Mouse (Mus musculus): ENCODE measurements around the gene Man2a2. TPM values are rescaled to one million over a fixed set of nuclear protein-coding genes. Genes with fewer than 3 reads are reported as not detected.

Man2a2 gene
- polyA plus RNA-seq, 1 experiment from 2014 or later: 7.3 TPM

- H3K4me1 ChIP-seq (replicated peaks; ENCODE audit: insufficient read depth, low read length): peaks cover 3% of the 10 kb centered on the region; the same call in 1 of the 2 replicates
- no peak overlapping the region for H3K9ac ChIP-seq (ENCODE audit: low read depth, low read length)
Observed at GRCm38 (mm10) chr7:80318670-80319069, 52.5 kb downstream of the Man2a2 start.

GRCm38 (mm10) chr7:80317439-80318115, 53.6 kb downstream of the Man2a2 start:
- Histone ChIP-seq H3K36me3 (ENCODE audit: insufficient read depth, low read length) (peaks cover 43% of the 10 kb centered on the region), H3K4me1 (replicated peaks; ENCODE audit: insufficient read depth, low read length) (no peaks in the 10 kb centered on the region), H3K9me3 (replicated peaks; ENCODE audit: low read length) (no peaks in the 10 kb centered on the region), H3K4me2 (ENCODE audit: low read length) (no peak overlapping the region), H3K9ac (ENCODE audit: low read depth, low read length) (no peak overlapping the region), H3K4me3 (replicated peaks; ENCODE audit: low read depth, low read length) (no peak overlapping the region), H3K27ac (no peak overlapping the region), H3K27me3 (ENCODE audit: insufficient read depth, low read length) (no peaks in the 10 kb centered on the region)
- TF ChIP-seq CTCF (IDR thresholded peaks at IDR 0.05; ENCODE audit: low read depth): no peak
- DNase-seq (ENCODE audit: low spot score) (no peak), ATAC-seq (replicated peaks; ENCODE audit: low FRiP score, low read depth) (no peak)
- 59% methylated on average over 1 of the region's 1 CpGs for WGBS

More at GRCm38 (mm10) chr7:80318670-80319069, 52.5 kb downstream of the Man2a2 start:
- no peak for ATAC-seq (replicated peaks; ENCODE audit: low FRiP score, low read depth)
- Histone ChIP-seq H3K27ac (no peak overlapping the region), H3K36me3 (ENCODE audit: insufficient read depth, low read length) (peaks cover 33% of the 10 kb centered on the region), H3K9me3 (replicated peaks; ENCODE audit: low read length) (no peaks in the 10 kb centered on the region), H3K4me2 (ENCODE audit: low read length) (no peak overlapping the region), H3K4me3 (replicated peaks; ENCODE audit: low read depth, low read length) (no peak overlapping the region), H3K27me3 (ENCODE audit: insufficient read depth, low read length) (no peaks in the 10 kb centered on the region)
- WGBS: 91% methylated on average over 4 of the region's 4 CpGs
- no peak for TF ChIP-seq CTCF (IDR thresholded peaks at IDR 0.05; ENCODE audit: low read depth)
- DNase-seq (ENCODE audit: low spot score): no peak

- Histone ChIP-seq H3K9me3 (replicated peaks; ENCODE audit: low read length) (no peaks in the 10 kb centered on the region), H3K27ac (no peak overlapping the region), H3K36me3 (ENCODE audit: insufficient read depth, low read length) (peaks cover 54% of the 10 kb centered on the region), H3K4me1 (replicated peaks; ENCODE audit: insufficient read depth, low read length) (no peaks in the 10 kb centered on the region), H3K9ac (ENCODE audit: low read depth, low read length) (no peak overlapping the region), H3K27me3 (ENCODE audit: insufficient read depth, low read length) (no peaks in the 10 kb centered on the region), H3K4me3 (replicated peaks; ENCODE audit: low read depth, low read length) (no peak overlapping the region), H3K4me2 (ENCODE audit: low read length) (no peak overlapping the region)
- 76% methylated on average over 2 of the region's 2 CpGs for WGBS
- DNase-seq (ENCODE audit: low spot score) (no peak), ATAC-seq (replicated peaks; ENCODE audit: low FRiP score, low read depth) (no peak)
- no peak for TF ChIP-seq CTCF (IDR thresholded peaks at IDR 0.05; ENCODE audit: low read depth)
Observed at GRCm38 (mm10) chr7:80315733-80316132, 55.4 kb downstream of the Man2a2 start.

- Histone ChIP-seq H3K27ac (no peak overlapping the region), H3K27me3 (ENCODE audit: insufficient read depth, low read length) (no peaks in the 10 kb centered on the region), H3K4me3 (replicated peaks; ENCODE audit: low read depth, low read length) (no peak overlapping the region), H3K4me2 (ENCODE audit: low read length) (no peak overlapping the region), H3K36me3 (ENCODE audit: insufficient read depth, low read length) (peaks cover 64% of the 10 kb centered on the region), H3K4me1 (replicated peaks; ENCODE audit: insufficient read depth, low read length) (no peaks in the 10 kb centered on the region), H3K9ac (ENCODE audit: low read depth, low read length) (no peak overlapping the region), H3K9me3 (replicated peaks; ENCODE audit: low read length) (no peaks in the 10 kb centered on the region)
- ATAC-seq (replicated peaks; ENCODE audit: low FRiP score, low read depth): no peak
- WGBS: 75% methylated on average over 7 of the region's 7 CpGs
- DNase-seq (ENCODE audit: low spot score): no peak
- no peak for TF ChIP-seq CTCF (IDR thresholded peaks at IDR 0.05; ENCODE audit: low read depth)
Observed at GRCm38 (mm10) chr7:80310771-80311170, 60.4 kb downstream of the Man2a2 start.

DNA sequence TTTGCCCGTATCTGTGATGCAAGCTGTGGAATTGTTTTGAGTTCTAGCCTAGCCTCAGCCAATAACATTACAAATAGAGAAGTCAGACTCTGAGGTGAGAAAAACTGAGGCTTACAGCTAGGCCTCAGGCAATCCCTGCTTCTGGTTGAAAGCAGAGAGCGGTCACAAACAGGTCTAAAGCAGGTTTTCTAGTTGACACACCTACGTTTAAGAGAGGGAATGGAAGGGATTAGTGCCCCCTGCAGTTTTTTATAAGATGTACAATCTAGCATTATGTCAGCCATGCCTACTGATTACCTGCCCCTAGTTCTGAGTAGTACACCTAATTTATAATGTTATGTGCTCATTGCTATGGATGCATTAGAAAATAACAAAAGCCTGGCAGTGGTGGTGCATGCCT, 63.4 kb downstream of the Man2a2 start:
- WGBS: 84% methylated on average over 3 of the region's 3 CpGs
- Histone ChIP-seq H3K27me3 (ENCODE audit: insufficient read depth, low read length) (no peaks in the 10 kb centered on the region), H3K27ac (no peak overlapping the region), H3K4me2 (ENCODE audit: low read length) (no peak overlapping the region), H3K9ac (ENCODE audit: low read depth, low read length) (no peak overlapping the region), H3K4me3 (replicated peaks; ENCODE audit: low read depth, low read length) (no peak overlapping the region), H3K4me1 (replicated peaks; ENCODE audit: insufficient read depth, low read length) (no peaks in the 10 kb centered on the region), H3K9me3 (replicated peaks; ENCODE audit: low read length) (no peaks in the 10 kb centered on the region), H3K36me3 (ENCODE audit: insufficient read depth, low read length) (peaks cover 45% of the 10 kb centered on the region)
- ATAC-seq (replicated peaks; ENCODE audit: low FRiP score, low read depth): no peak
- peak; percentile 47 for TF ChIP-seq CTCF (IDR thresholded peaks at IDR 0.05; ENCODE audit: low read depth)
- no peak for DNase-seq (ENCODE audit: low spot score)

DNA sequence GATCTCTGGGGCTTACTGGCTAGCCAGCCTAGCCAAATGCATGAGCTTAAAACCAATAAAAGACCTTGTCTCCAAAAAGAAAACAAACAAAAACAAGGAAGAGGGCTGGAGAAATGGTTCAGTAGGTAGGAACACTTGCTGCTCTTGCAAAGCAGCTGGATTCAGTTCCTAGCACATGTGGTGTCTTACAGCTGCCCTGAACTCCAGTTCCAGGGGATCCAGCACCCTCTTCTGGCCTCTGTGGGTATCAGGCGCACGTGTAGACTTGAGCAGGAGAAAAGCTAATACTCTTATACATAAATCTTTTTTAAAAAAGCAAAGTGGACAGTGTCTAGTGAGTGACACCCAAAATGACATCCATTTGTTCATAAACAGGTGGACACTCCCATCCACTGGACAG, 69.7 kb downstream of the Man2a2 start:
- H3K4me3 ChIP-seq (replicated peaks; ENCODE audit: low read depth, low read length): no peak overlapping the region
- DNase-seq (ENCODE audit: low spot score) (no peak), ATAC-seq (replicated peaks; ENCODE audit: low FRiP score, low read depth) (no peak)
- no peaks in the 10 kb centered on the region for H3K27me3 ChIP-seq (ENCODE audit: insufficient read depth, low read length)
- 87% methylated on average over 2 of the region's 2 CpGs for WGBS
- peak; percentile 28; the same call in 1 of the 2 replicates for TF ChIP-seq CTCF (IDR thresholded peaks at IDR 0.05; ENCODE audit: low read depth)
- no peak overlapping the region for H3K4me2 ChIP-seq (ENCODE audit: low read length)
- H3K36me3 ChIP-seq (ENCODE audit: insufficient read depth, low read length): peaks cover 30% of the 10 kb centered on the region
- no peaks in the 10 kb centered on the region for H3K9me3 ChIP-seq (replicated peaks; ENCODE audit: low read length)
- H3K27ac ChIP-seq: no peak overlapping the region
- no peak overlapping the region for H3K9ac ChIP-seq (ENCODE audit: low read depth, low read length)
- H3K4me1 ChIP-seq (replicated peaks; ENCODE audit: insufficient read depth, low read length): no peaks in the 10 kb centered on the region

DNA sequence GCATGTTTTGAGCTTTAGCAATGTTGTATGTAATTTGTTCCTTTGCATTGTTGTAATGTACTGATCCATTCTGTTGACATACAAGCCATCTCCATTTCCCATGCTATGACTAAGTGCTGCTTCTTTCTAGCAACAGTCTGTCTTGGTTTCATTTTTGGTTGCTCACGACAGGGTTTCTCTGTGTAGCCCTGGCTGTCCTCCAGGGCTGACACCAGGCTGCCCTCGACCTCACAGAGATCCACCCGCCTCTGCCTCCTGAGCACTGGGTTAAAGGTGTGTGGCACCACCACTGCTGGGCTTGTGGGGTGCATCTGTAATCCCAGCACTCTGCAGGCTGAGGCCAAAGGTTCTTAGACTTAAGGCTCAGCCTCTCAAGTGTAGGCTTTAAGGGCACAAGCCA, 71.6 kb downstream of the Man2a2 start:
- Histone ChIP-seq H3K36me3 (ENCODE audit: insufficient read depth, low read length) (peaks cover 30% of the 10 kb centered on the region), H3K4me1 (replicated peaks; ENCODE audit: insufficient read depth, low read length) (no peaks in the 10 kb centered on the region), H3K27ac (no peak overlapping the region), H3K4me2 (ENCODE audit: low read length) (no peak overlapping the region), H3K9ac (ENCODE audit: low read depth, low read length) (no peak overlapping the region), H3K27me3 (ENCODE audit: insufficient read depth, low read length) (no peaks in the 10 kb centered on the region), H3K4me3 (replicated peaks; ENCODE audit: low read depth, low read length) (no peak overlapping the region), H3K9me3 (replicated peaks; ENCODE audit: low read length) (no peaks in the 10 kb centered on the region)
- 86% methylated on average over 3 of the region's 3 CpGs for WGBS
- no peak for DNase-seq (ENCODE audit: low spot score)
- TF ChIP-seq CTCF (IDR thresholded peaks at IDR 0.05; ENCODE audit: low read depth): no peak
- no peak for ATAC-seq (replicated peaks; ENCODE audit: low FRiP score, low read depth)

Other genes starting within 250 kb of the Man2a2 start
- 20.7 and 21.2 TPM in 2 replicates for gene Sema4b, start 184.5 kb downstream of the Man2a2 start, polyA plus RNA-seq (2015; fragmentation: Nextera tagmentation; extraction: Ambion mirVana)
- gene Cib1, start 138.6 kb downstream of the Man2a2 start, polyA plus RNA-seq (2015; fragmentation: Nextera tagmentation; extraction: Ambion mirVana): 165 and 188 TPM in 2 replicates
- 2.1 and 2.9 TPM in 2 replicates for gene Gdpgp1, start 138.5 kb downstream of the Man2a2 start, polyA plus RNA-seq (2015; fragmentation: Nextera tagmentation; extraction: Ambion mirVana)
- 1.0 and 1.1 TPM in 2 replicates for gene Ttll13, start 125.0 kb downstream of the Man2a2 start, polyA plus RNA-seq (2015; fragmentation: Nextera tagmentation; extraction: Ambion mirVana)
- gene Ngrn, start 110.2 kb downstream of the Man2a2 start, polyA plus RNA-seq (2015; fragmentation: Nextera tagmentation; extraction: Ambion mirVana): 48.9 and 50.6 TPM in 2 replicates
- gene Vps33b, start 101.7 kb downstream of the Man2a2 start, polyA plus RNA-seq (2015; fragmentation: Nextera tagmentation; extraction: Ambion mirVana): 4.9 and 5.7 TPM in 2 replicates
- 53.8 and 59.6 TPM in 2 replicates for gene Prc1, start 76.9 kb downstream of the Man2a2 start, polyA plus RNA-seq (2015; fragmentation: Nextera tagmentation; extraction: Ambion mirVana)
- gene Rccd1, start 46.9 kb downstream of the Man2a2 start, polyA plus RNA-seq (2015; fragmentation: Nextera tagmentation; extraction: Ambion mirVana): 3.7 and 4.3 TPM in 2 replicates
- gene Unc45a, start 30.4 kb downstream of the Man2a2 start, polyA plus RNA-seq (2015; fragmentation: Nextera tagmentation; extraction: Ambion mirVana): 28.2 and 29.7 TPM in 2 replicates
- gene Hddc3, start 28.3 kb downstream of the Man2a2 start, polyA plus RNA-seq (2015; fragmentation: Nextera tagmentation; extraction: Ambion mirVana): 20.2 and 21.5 TPM in 2 replicates
- 12.4 and 12.5 TPM in 2 replicates for gene Fes, start 16.6 kb upstream of the Man2a2 start, polyA plus RNA-seq (2015; fragmentation: Nextera tagmentation; extraction: Ambion mirVana)
- 20.8 and 22.9 TPM in 2 replicates for gene Furin, start 34.1 kb upstream of the Man2a2 start, polyA plus RNA-seq (2015; fragmentation: Nextera tagmentation; extraction: Ambion mirVana)
- 6.7 and 8.5 TPM in 2 replicates for gene Blm, start 163.7 kb upstream of the Man2a2 start, polyA plus RNA-seq (2015; fragmentation: Nextera tagmentation; extraction: Ambion mirVana)

Data from kidney, postnatal 0 days (tissue).